Mouse (Mus musculus): ENCODE measurements around the gene Olfr1101.

Gene Olfr1101

DNA sequence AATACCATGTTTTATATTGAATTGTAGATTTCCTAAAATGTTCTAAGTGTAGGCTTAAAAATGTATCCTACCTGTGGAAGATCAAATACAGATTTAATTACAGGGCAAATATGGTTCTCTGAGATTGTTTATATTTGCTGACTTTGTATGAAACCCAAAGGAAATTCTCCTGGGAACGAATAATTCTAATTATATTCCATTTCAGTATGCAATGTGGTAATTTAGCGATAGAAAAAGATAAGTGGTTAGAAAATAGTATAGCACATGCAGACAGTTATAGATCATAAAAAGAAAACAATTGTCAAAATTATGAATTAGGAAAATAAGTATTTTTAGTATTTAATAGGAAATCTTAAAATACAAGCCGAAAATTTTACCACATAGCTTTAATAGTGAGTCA lies at the start of gene Olfr1101:
TSS of gene Olfr1101 (minus strand) at position 101 of the 400 bp plus-strand sequence.
- no peak for DNase-seq (ENCODE audit: low read depth)

DNA sequence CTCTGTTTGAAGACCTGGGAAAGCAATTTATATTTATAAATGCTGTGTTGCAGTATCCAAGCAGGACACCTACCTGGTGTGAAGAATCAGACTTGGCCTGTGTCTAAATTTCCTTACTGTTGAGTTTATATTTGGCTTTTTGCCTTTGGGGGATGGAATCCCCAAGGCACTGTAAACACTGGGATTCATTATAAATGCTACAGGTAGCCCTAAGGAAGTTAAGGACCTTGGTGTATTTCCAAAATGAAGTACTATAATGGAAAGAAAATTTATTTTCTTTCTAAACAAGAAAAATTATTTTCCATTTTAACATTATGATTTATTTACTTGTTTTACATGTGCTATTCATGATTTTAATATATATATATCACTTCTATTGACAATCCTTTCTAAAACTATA lies 45.4 kb upstream of the Olfr1101 start, which contains the start of gene Olfr1105:
TSS of gene Olfr1105 (minus strand) at position 101 of the 400 bp plus-strand sequence.
- DNase-seq (ENCODE audit: low read depth), result no peak

DNA sequence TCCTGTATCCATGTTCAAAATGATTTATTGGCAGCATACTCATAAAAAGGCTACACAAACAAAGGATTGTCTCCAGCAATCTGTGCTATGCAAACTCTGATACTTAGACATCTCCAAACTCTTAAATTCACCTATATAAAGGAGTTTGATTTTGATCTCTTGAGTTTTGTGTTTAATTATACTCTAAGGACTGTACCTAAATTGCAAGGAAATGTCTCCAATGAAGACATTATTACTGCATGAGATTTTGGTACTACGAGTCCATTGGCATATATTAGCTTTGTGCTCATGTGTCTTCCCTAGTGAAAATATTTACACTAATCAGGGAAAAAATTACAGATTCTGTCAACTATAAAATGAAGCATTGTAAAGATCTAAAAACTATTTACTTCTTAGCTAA lies 36.0 kb upstream of the Olfr1101 start, which contains the start of gene Olfr1104:
TSS of gene Olfr1104 (minus strand) at position 101 of the 400 bp plus-strand sequence.
- DNase-seq (ENCODE audit: low read depth), result no peak

DNA sequence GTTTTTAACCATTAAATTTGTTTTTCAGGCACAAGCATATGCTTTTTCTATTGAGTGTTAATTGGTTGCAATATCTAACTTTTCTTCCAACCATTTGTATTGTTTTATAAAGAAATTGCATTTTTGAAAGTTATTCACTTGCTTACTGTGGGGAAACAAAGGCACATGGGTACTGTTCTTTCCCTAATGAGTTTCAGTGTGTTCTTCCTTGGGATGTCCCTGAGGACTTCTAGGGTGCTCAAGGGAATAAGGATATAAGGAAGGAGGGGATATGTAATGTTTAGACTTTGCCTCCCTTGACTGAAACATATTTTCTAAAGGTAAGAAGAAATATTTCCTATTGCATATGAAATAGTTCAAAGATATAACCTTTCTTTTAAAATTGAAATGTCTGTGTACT lies 7.1 kb upstream of the Olfr1101 start, which contains the start of gene Olfr1102:
TSS of gene Olfr1102 (plus strand) at position 301 of the 400 bp plus-strand sequence.
- DNase-seq (ENCODE audit: low read depth), result no peak

DNA sequence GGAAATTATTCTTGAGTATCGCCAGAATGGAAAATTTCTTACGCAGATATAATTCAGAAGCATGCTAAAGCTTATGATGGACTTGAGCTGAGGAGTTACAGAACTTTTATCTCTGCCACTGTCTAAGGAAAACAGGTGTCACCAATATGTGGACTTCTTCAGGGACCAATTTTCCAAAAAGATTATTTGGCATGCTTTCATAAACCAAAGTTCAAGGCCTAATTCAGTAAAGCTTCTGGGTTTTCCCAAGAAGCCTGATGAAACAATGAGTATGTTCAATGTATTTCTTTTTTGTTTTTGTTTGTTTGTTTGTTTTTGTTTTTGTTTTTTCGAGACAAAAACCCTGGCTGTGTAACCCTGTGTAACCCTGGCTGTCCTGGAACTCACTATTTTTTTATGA lies 11.2 kb downstream of the Olfr1101 start, which contains the start of gene Olfr1100:
TSS of gene Olfr1100 (minus strand) at position 101 of the 400 bp plus-strand sequence.
- no peak for DNase-seq (ENCODE audit: low read depth)

DNA sequence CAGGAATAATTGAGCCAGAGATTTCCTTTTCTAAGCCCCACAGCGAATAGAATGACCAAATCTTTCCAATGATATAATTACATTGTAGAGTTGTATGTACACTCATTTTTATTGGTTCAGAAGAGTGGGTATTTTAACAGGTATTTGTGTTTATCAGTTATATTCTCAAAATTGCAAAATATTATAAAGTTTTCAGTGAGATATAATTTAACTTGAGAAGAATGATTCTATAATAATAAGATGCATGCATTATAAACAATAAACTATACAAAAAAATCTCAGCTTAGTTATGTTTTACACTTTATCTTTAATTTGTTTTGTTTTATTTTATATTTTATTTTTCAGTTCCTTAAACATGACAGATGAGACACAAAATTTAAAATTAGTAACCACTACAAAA lies 30.4 kb downstream of the Olfr1101 start, which contains the start of gene Olfr1099:
TSS of gene Olfr1099 (minus strand) at position 101 of the 400 bp plus-strand sequence.
- DNase-seq (ENCODE audit: low read depth), result no peak
